Mouse (Mus musculus) intestine, embryonic 14.5 days (tissue): ENCODE results near the gene Klc1. TPM values are rescaled to one million over a fixed set of nuclear protein-coding genes. Genes with fewer than 3 reads are reported as not detected.
A peak's percentile ranks its signal among the peaks of the same experiment; 100 is the strongest.

Source experiments
- ATAC-seq: fragments of 200-750 bp; cut with Nextera tagmentation; replicated peaks from 2 replicates; pipeline ENCODE4 v1.8.0; 2017; ENCODE audit warnings: low read depth, moderate number of reproducible peaks, moderate TSS enrichment, moderate library complexity; ENCODE audit not compliant: low FRiP score, low TSS enrichment
- DNase-seq: peaks from one replicate; pipeline ENCODE4 v3.0.0-alpha.2; 2018; ENCODE audit warnings: low spot score
- H3K27ac ChIP-seq: fragments of 300-500 bp; sonication (generic); 2 replicates; pipeline ENCODE4 v1.5.1; 2014; ENCODE audit warnings: low read depth, mild to moderate bottlenecking, control low read depth
- H3K27me3 ChIP-seq: fragments of 300-500 bp; sonication (generic); replicated peaks from 2 replicates; pipeline ENCODE4 v1.6.1; 2014; ENCODE audit warnings: low read length, control low read depth; ENCODE audit not compliant: control insufficient read depth, insufficient read depth
- H3K36me3 ChIP-seq: fragments of 300-500 bp; sonication (generic); 2 replicates; pipeline ENCODE4 v1.6.1; 2014; ENCODE audit warnings: low read length, control low read depth; ENCODE audit not compliant: control insufficient read depth, insufficient read depth
- H3K4me1 ChIP-seq: fragments of 300-500 bp; sonication (generic); replicated peaks from 2 replicates; pipeline ENCODE4 v1.6.1; 2014; ENCODE audit warnings: low read length, control low read depth, mixed read lengths; ENCODE audit not compliant: control insufficient read depth, insufficient read depth
- H3K4me2 ChIP-seq: fragments of 300-500 bp; sonication (generic); 2 replicates; pipeline ENCODE4 v1.6.1; 2014; ENCODE audit warnings: low read length
- H3K4me3 ChIP-seq: fragments of 300-500 bp; sonication (generic); 2 replicates; pipeline ENCODE4 v1.5.1; 2014; ENCODE audit warnings: low read depth, low read length, control low read depth, mixed read lengths
- H3K9ac ChIP-seq: fragments of 300-500 bp; sonication (generic); 2 replicates; pipeline ENCODE4 v1.6.1; 2014; ENCODE audit warnings: mild to moderate bottlenecking, low read length
- H3K9me3 ChIP-seq: fragments of 300-500 bp; sonication (generic); 2 replicates; pipeline ENCODE4 v1.6.1; 2016; ENCODE audit warnings: low read length, control low read depth; ENCODE audit not compliant: control insufficient read depth
- WGBS: fragments of 180-500 bp; shearing (Covaris S2); extraction: QIAGEN DNeasy Blood & Tissue Kit; methylation state at CpG from one replicate; pipeline ENCODE4 v1.1.7; 2014; 5-methylcytosine and 5-hydroxymethylcytosine counted together
- polyA plus RNA-seq: library from polyadenylated mRNA; unstranded; fragments of >200 nt; fragmentation: Nextera tagmentation; extraction: Ambion mirVana; gene quantifications from 2 replicates; pipeline ENCODE4 v1.2.1, GENCODE M21; 2014

The Klc1 gene
- polyA plus RNA-seq, 1 experiment from 2014 or later, result 109 TPM

DNA sequence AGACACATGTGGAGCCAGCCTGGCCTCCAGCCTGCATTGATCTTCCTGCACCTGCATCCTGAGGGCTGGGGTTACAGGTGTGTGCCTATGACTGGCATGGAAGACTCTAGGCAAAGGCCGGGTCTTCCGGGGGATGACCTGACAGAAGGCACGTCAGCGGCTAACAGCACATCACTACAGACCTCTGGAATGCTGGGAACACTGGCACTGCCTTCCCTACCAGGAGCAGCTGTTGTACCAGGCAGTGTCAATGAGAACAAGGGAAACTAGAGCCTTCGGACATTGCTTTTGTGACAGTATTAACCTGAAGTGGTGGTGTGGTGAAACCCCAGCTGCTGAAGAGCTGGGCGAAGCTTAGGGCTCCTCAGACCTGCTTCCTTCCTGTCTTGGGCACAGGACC is 50.1 kb downstream of the Klc1 start:
- Histone ChIP-seq H3K27ac (no peak overlapping the region; the same call in 1 of the 2 replicates), H3K4me2 (no peak overlapping the region), H3K4me1 (peaks cover 15% of the 10 kb centered on the region), H3K27me3 (no peaks in the 10 kb centered on the region), H3K9me3 (no peaks in the 10 kb centered on the region), H3K36me3 (peaks cover 58% of the 10 kb centered on the region), H3K9ac (no peak overlapping the region), H3K4me3 (no peak overlapping the region)
- ATAC-seq (no peak), DNase-seq (no peak)
- WGBS, result 90% methylated on average over 6 of the region's 6 CpGs

GRCm38 (mm10) chr12:111809762-111810161 is 51.1 kb downstream of the Klc1 start:
- Histone ChIP-seq H3K4me3 (no peak overlapping the region), H3K9ac (0 out of 2 replicates have a peak overlapping the region, but pooled peaks have one; percentile 3), H3K9me3 (no peaks in the 10 kb centered on the region), H3K4me2 (no peak overlapping the region), H3K36me3 (peaks cover 48% of the 10 kb centered on the region), H3K4me1 (peaks cover 16% of the 10 kb centered on the region), H3K27ac (peak overlapping the region; percentile 45), H3K27me3 (no peaks in the 10 kb centered on the region)
- ATAC-seq, result peak; percentile 8
- 6% methylated on average over 9 of the region's 9 CpGs for WGBS
- DNase-seq, result peak; percentile 86

- Histone ChIP-seq H3K36me3 (peaks cover 27% of the 10 kb centered on the region), H3K27ac (no peak overlapping the region), H3K9me3 (no peaks in the 10 kb centered on the region), H3K9ac (no peak overlapping the region), H3K4me3 (no peak overlapping the region), H3K4me2 (no peak overlapping the region), H3K4me1 (peaks cover 37% of the 10 kb centered on the region), H3K27me3 (no peaks in the 10 kb centered on the region)
- DNase-seq (no peak), ATAC-seq (no peak)
- WGBS, result 91% methylated on average over 13 of the region's 13 CpGs
These were observed 53.4 kb downstream of the Klc1 start for GRCm38 (mm10) chr12:111812075-111812474.

- 70% methylated on average over 12 of the region's 12 CpGs for WGBS
- H3K9me3 ChIP-seq, result no peaks in the 10 kb centered on the region
- peak overlapping the region; percentile 71 for H3K4me3 ChIP-seq
- DNase-seq (no peak), ATAC-seq (no peak)
- H3K9ac ChIP-seq, result peak overlapping the region; percentile 65
- no peak overlapping the region for H3K27ac ChIP-seq
- H3K4me2 ChIP-seq, result peak overlapping the region; percentile 89
- H3K4me1 ChIP-seq, result peaks cover 37% of the 10 kb centered on the region
- H3K27me3 ChIP-seq, result no peaks in the 10 kb centered on the region
- H3K36me3 ChIP-seq, result peaks cover 21% of the 10 kb centered on the region
These were observed 54.0 kb downstream of the Klc1 start for GRCm38 (mm10) chr12:111812611-111813010.

DNA sequence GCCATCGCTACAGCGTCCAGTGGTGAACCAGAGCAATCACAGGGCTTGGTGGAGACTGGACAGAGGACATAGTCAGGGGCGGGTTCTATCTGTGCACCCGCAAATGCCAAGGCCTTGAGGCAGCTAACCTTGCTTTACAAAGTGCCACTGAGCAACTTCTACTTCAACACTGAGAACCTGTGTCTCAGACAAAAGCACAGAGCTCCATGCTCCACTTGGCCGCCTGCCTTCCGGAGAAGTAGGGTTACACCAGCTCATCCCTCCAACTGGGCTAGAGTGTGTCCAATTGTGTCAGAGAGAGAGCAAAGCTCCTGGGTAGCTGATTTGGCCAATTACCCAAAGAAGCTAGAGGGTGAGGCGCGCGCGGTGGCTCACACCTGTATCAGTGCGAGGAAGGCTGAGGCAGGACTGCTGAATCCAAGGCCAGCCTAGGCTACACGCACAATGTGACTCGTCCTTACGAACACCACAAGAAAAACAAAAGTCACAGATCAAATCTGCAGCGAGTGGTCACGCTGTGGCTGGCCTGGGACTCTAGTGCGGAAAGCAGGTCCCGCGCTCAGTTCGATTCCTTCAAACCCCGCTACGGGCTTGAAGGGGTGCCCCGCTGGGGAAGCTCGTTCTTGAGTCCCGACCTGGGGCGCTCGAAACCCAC is 54.6 kb downstream of the Klc1 start:
- peaks cover 15% of the 10 kb centered on the region for H3K36me3 ChIP-seq
- peak overlapping the region; percentile 65 for H3K9ac ChIP-seq
- 3% methylated on average over 27 of the region's 27 CpGs for WGBS
- H3K27ac ChIP-seq, result no peak overlapping the region
- H3K9me3 ChIP-seq, result no peaks in the 10 kb centered on the region
- peak overlapping the region; percentile 71 for H3K4me3 ChIP-seq
- H3K27me3 ChIP-seq, result no peaks in the 10 kb centered on the region
- peak overlapping the region; percentile 89 for H3K4me2 ChIP-seq
- DNase-seq (no peak), ATAC-seq (peak; percentile 0; the same call in 1 of the 2 replicates)
- peaks cover 37% of the 10 kb centered on the region for H3K4me1 ChIP-seq

DNA sequence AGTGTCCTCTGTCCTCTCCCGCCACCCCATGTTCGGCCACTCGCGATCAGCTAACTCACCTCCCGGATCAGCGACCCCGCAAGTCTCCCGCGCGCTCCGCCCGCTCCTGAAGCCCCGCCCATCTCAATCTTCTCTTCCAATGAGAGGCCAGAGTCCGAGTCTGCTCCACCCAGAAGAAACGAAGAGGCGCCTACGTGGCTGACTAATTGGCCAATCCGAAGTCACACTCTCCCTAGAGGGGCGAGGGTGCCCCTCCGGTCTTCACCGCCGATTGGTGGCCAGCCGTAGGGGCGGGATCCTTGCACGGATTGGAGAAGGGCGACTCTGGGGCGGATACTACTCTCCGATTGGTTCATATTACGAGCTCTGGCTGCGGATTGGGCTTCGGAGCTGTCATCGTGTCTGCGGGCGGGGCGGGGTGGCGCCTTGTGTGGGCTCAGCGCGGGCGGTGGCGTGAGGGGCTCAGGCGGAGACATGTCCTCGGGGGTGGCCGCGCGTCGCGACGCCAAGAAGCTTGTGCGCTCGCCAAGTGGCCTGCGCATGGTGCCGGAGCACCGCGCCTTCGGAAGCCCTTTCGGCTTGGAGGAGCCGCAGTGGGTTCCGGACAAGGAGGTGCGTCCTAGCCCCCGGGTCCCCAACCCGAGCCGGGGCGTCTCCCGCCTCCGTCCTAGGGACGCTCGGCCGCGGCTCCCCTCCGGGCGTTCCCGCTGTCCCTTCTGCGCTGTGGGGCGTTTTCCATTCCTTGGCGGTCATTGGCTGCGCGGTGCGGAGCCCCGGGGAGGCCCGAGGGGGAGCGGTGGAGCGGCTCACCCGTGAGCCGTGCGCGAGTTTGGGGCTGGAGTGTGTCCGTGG is 55.3 kb downstream of the Klc1 start, which contains the start of the genes Xrcc3 and Zfyve21:
Gene Xrcc3 (minus strand): TSS at position 108 of the 852 bp plus-strand sequence.
Gene Zfyve21 (plus strand): TSS at position 405 of the 852 bp plus-strand sequence.
- Histone ChIP-seq H3K27me3 (no peaks in the 10 kb centered on the region), H3K4me1 (peaks cover 44% of the 10 kb centered on the region), H3K27ac (peak within 1 kb of the TSS; percentile 90), H3K9ac (peak within 1 kb of the TSS; percentile 65), H3K9me3 (no peaks in the 10 kb centered on the region), H3K36me3 (0 out of 2 replicates have a peak, but pooled peaks cover 8% of the 10 kb centered on the region), H3K4me2 (peak within 1 kb of the TSS; percentile 89), H3K4me3 (peak within 1 kb of the TSS; percentile 71)
- ATAC-seq, result peak; percentile 98
- peak; percentile 95 for DNase-seq
- under 1% methylated on average over 81 of the region's 87 CpGs for WGBS

DNA sequence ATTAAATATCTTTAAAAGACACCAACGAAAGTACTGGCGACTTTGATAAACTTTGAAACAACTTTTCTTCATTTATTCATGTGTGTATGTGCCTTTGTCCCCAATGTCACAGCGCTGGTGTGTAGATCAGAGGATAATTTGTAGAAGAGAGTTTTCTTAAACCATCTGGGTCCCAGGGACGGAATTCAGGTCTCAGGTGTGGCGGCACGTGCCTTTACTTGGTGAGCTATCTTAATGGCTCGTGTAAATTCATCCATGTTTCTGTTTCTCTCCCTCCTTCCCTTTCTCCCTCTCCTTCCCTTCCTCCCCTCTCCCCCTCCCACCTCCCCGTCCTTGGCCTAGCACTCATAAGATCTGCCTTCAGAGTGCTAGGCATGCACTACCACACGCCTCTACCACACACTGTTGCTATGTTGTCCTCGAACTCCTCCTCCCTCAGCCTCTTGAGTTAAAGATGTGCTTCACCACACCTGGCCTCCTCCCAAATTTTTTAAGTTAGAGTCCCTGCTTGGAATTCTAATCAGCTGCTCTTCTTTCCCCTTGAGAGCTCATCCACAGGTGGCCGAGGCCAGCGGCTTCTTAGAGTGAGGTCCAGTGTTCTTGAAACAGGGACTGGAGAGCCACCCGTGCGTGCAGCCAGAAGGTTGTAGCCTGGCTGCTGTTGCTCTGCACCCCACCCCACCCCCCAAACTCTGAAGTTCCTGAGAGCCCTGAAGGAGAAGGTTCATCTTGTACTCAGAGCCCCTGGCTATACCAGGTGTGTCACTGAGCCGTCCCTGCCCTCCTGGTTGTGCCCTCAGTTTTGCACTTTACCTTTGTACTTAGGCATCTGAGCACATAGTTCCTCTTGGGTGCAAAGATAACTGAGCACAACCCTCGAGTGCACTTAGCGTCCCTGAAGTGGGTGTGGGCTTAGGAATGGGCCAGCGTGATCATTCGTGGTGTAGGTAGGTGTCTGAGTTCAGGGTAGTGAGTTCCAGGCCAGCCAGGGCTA is 56.4 kb downstream of the Klc1 start:
- Histone ChIP-seq H3K4me1 (peaks cover 46% of the 10 kb centered on the region), H3K4me3 (peak overlapping the region; percentile 71), H3K9ac (peak overlapping the region; percentile 63), H3K27ac (peak overlapping the region; percentile 90), H3K4me2 (peak overlapping the region; percentile 86), H3K27me3 (no peaks in the 10 kb centered on the region), H3K36me3 (0 out of 2 replicates have a peak, but pooled peaks cover 4% of the 10 kb centered on the region), H3K9me3 (no peaks in the 10 kb centered on the region)
- ATAC-seq (no peak), DNase-seq (no peak)
- 24% methylated on average over 19 of the region's 19 CpGs for WGBS

GRCm38 (mm10) chr12:111816528-111816927 is 57.9 kb downstream of the Klc1 start:
- Histone ChIP-seq H3K9ac (peak overlapping the region; percentile 22; the same call in 1 of the 2 replicates), H3K27me3 (no peaks in the 10 kb centered on the region), H3K36me3 (0 out of 2 replicates have a peak, but pooled peaks cover 4% of the 10 kb centered on the region), H3K4me2 (peak overlapping the region; percentile 86), H3K4me3 (peak overlapping the region; percentile 20), H3K9me3 (no peaks in the 10 kb centered on the region), H3K4me1 (peaks cover 49% of the 10 kb centered on the region), H3K27ac (peak overlapping the region; percentile 47; the same call in 1 of the 2 replicates)
- no peak for DNase-seq
- no peak for ATAC-seq
- WGBS, result 48% methylated on average over 13 of the region's 13 CpGs
